Mouse (Mus musculus) heart, embryonic 16.5 days (tissue): ENCODE data around the gene Srbd1. TPM values are rescaled to one million over a fixed set of nuclear protein-coding genes. Genes with fewer than 3 reads are reported as not detected.

Experiments
- ATAC-seq: fragments of 200-750 bp; cut with Nextera tagmentation; replicated peaks from 2 replicates; pipeline ENCODE4 v1.8.0; 2017; ENCODE audit warnings: moderate number of reproducible peaks; ENCODE audit not compliant: insufficient read depth, low FRiP score; ENCODE audit errors: extremely low read depth
- H3K27ac ChIP-seq: fragments of 300-500 bp; sonication (generic); 2 replicates; pipeline ENCODE4 v1.5.1; 2014; ENCODE audit warnings: mild to moderate bottlenecking, low read length, control low read depth, moderate library complexity
- H3K27me3 ChIP-seq: fragments of 300-500 bp; sonication (generic); 2 replicates; pipeline ENCODE4 v1.6.1; 2014; ENCODE audit warnings: low read length, mixed read lengths; ENCODE audit not compliant: control insufficient read depth, insufficient read depth
- H3K36me3 ChIP-seq: fragments of 300-500 bp; sonication (generic); 2 replicates; pipeline ENCODE4 v1.6.1; 2014; ENCODE audit not compliant: control insufficient read depth, insufficient read depth
- H3K4me1 ChIP-seq: fragments of 300-500 bp; sonication (generic); 2 replicates; pipeline ENCODE4 v1.6.1; 2014; ENCODE audit warnings: low read length, mixed read lengths; ENCODE audit not compliant: control insufficient read depth, insufficient read depth
- H3K4me2 ChIP-seq: fragments of 300-500 bp; sonication (generic); 2 replicates; pipeline ENCODE4 v1.6.1; 2014; ENCODE audit warnings: low read depth, mild to moderate bottlenecking, control low read depth, low read length
- H3K4me3 ChIP-seq: fragments of 300-500 bp; sonication (generic); 2 replicates; pipeline ENCODE4 v1.5.1; 2014; ENCODE audit warnings: mild to moderate bottlenecking, control low read depth, low read length
- H3K9ac ChIP-seq: fragments of 300-500 bp; sonication (generic); 2 replicates; pipeline ENCODE4 v1.6.1; 2014; ENCODE audit warnings: low read length, control low read depth
- H3K9me3 ChIP-seq: fragments of 300-500 bp; sonication (generic); replicated peaks from 2 replicates; pipeline ENCODE4 v1.6.1; 2016; ENCODE audit warnings: low read length; ENCODE audit not compliant: control insufficient read depth
- WGBS: fragments of 180-500 bp; shearing (Covaris S2); extraction: QIAGEN DNeasy Blood & Tissue Kit; methylation state at CpG from one replicate; pipeline ENCODE4 v1.1.7; 2014; 5-methylcytosine and 5-hydroxymethylcytosine counted together
- polyA plus RNA-seq: library from polyadenylated mRNA; unstranded; fragments of >200 nt; fragmentation: Nextera tagmentation; extraction: Ambion mirVana; gene quantifications from 2 replicates; pipeline ENCODE4 v1.2.1, GENCODE M21; 2015

Gene Srbd1
- polyA plus RNA-seq, 1 experiment from 2014 or later, result 11.5 TPM

GRCm38 (mm10) chr17:86034641-86035040, 110.3 kb downstream of the Srbd1 start:
- Histone ChIP-seq H3K9ac (no peak overlapping the region), H3K27me3 (no peaks in the 10 kb centered on the region), H3K4me3 (no peak overlapping the region), H3K4me1 (peaks cover 9% of the 10 kb centered on the region), H3K4me2 (no peak overlapping the region), H3K36me3 (no peaks in the 10 kb centered on the region), H3K9me3 (no peaks in the 10 kb centered on the region), H3K27ac (no peak overlapping the region)
- ATAC-seq, result no peak
- 85% methylated on average over 6 of the region's 6 CpGs for WGBS

- H3K4me2 ChIP-seq, result no peak overlapping the region
- H3K9ac ChIP-seq, result no peak overlapping the region
- H3K4me3 ChIP-seq, result no peak overlapping the region
- H3K36me3 ChIP-seq, result no peaks in the 10 kb centered on the region
- ATAC-seq, result no peak
- 65% methylated on average over 3 of the region's 3 CpGs for WGBS
- H3K27ac ChIP-seq, result no peak overlapping the region
- H3K9me3 ChIP-seq, result no peaks in the 10 kb centered on the region
- no peaks in the 10 kb centered on the region for H3K27me3 ChIP-seq
- H3K4me1 ChIP-seq, result no peaks in the 10 kb centered on the region
These were observed 112.8 kb downstream of the Srbd1 start for GRCm38 (mm10) chr17:86032113-86032714.

- Histone ChIP-seq H3K9ac (no peak overlapping the region), H3K4me1 (no peaks in the 10 kb centered on the region), H3K27me3 (no peaks in the 10 kb centered on the region), H3K4me3 (no peak overlapping the region), H3K9me3 (no peaks in the 10 kb centered on the region), H3K27ac (no peak overlapping the region), H3K36me3 (no peaks in the 10 kb centered on the region), H3K4me2 (no peak overlapping the region)
- no peak for ATAC-seq
- WGBS, result 62% methylated on average over 4 of the region's 4 CpGs
These were observed 115.0 kb downstream of the Srbd1 start for GRCm38 (mm10) chr17:86030016-86030415.

GRCm38 (mm10) chr17:86029175-86029574, 115.8 kb downstream of the Srbd1 start:
- ATAC-seq, result no peak
- H3K36me3 ChIP-seq, result no peaks in the 10 kb centered on the region
- no peaks in the 10 kb centered on the region for H3K9me3 ChIP-seq
- no peak overlapping the region for H3K4me3 ChIP-seq
- H3K9ac ChIP-seq, result no peak overlapping the region
- H3K4me1 ChIP-seq, result no peaks in the 10 kb centered on the region
- WGBS, result 77% methylated on average over 1 of the region's 1 CpGs
- no peak overlapping the region for H3K4me2 ChIP-seq
- H3K27me3 ChIP-seq, result no peaks in the 10 kb centered on the region
- H3K27ac ChIP-seq, result no peak overlapping the region

- WGBS, result 73% methylated on average over 4 of the region's 4 CpGs
- H3K9ac ChIP-seq, result no peak overlapping the region
- no peak overlapping the region for H3K4me3 ChIP-seq
- no peaks in the 10 kb centered on the region for H3K4me1 ChIP-seq
- H3K36me3 ChIP-seq, result no peaks in the 10 kb centered on the region
- no peak overlapping the region for H3K4me2 ChIP-seq
- H3K27ac ChIP-seq, result no peak overlapping the region
- H3K27me3 ChIP-seq, result no peaks in the 10 kb centered on the region
- H3K9me3 ChIP-seq, result no peaks in the 10 kb centered on the region
- ATAC-seq, result no peak
These were observed 117.3 kb downstream of the Srbd1 start for GRCm38 (mm10) chr17:86027577-86028199.

- Histone ChIP-seq H3K4me3 (no peak overlapping the region), H3K9ac (no peak overlapping the region), H3K4me1 (no peaks in the 10 kb centered on the region), H3K9me3 (peaks cover 3% of the 10 kb centered on the region; the same call in 1 of the 2 replicates), H3K36me3 (no peaks in the 10 kb centered on the region), H3K4me2 (no peak overlapping the region), H3K27ac (no peak overlapping the region), H3K27me3 (no peaks in the 10 kb centered on the region)
- ATAC-seq, result no peak
- 79% methylated on average over 3 of the region's 3 CpGs for WGBS
These were observed 120.4 kb downstream of the Srbd1 start for GRCm38 (mm10) chr17:86024589-86024988.

GRCm38 (mm10) chr17:86022366-86022765, 122.6 kb downstream of the Srbd1 start:
- Histone ChIP-seq H3K4me1 (no peaks in the 10 kb centered on the region), H3K4me2 (no peak overlapping the region), H3K27ac (no peak overlapping the region), H3K4me3 (no peak overlapping the region), H3K9me3 (peaks cover 6% of the 10 kb centered on the region; the same call in 1 of the 2 replicates), H3K27me3 (no peaks in the 10 kb centered on the region), H3K9ac (no peak overlapping the region), H3K36me3 (no peaks in the 10 kb centered on the region)
- no peak for ATAC-seq
- WGBS, result 74% methylated on average over 4 of the region's 4 CpGs

GRCm38 (mm10) chr17:86021815-86022214, 123.2 kb downstream of the Srbd1 start:
- Histone ChIP-seq H3K4me1 (no peaks in the 10 kb centered on the region), H3K4me3 (no peak overlapping the region), H3K27me3 (no peaks in the 10 kb centered on the region), H3K4me2 (no peak overlapping the region), H3K27ac (no peak overlapping the region), H3K9ac (no peak overlapping the region), H3K9me3 (peaks cover 6% of the 10 kb centered on the region; the same call in 1 of the 2 replicates), H3K36me3 (no peaks in the 10 kb centered on the region)
- no peak for ATAC-seq
- 57% methylated on average over 1 of the region's 1 CpGs for WGBS

- ATAC-seq, result no peak
- no peaks in the 10 kb centered on the region for H3K27me3 ChIP-seq
- no peak overlapping the region for H3K4me3 ChIP-seq
- no peak overlapping the region for H3K4me2 ChIP-seq
- 92% methylated on average over 5 of the region's 5 CpGs for WGBS
- H3K9me3 ChIP-seq, result peaks cover 6% of the 10 kb centered on the region; the same call in 1 of the 2 replicates
- no peaks in the 10 kb centered on the region for H3K4me1 ChIP-seq
- no peak overlapping the region for H3K27ac ChIP-seq
- no peaks in the 10 kb centered on the region for H3K36me3 ChIP-seq
- no peak overlapping the region for H3K9ac ChIP-seq
These were observed 123.7 kb downstream of the Srbd1 start for GRCm38 (mm10) chr17:86021231-86021630.
